8 mouse cellular contexts compared by ENCODE assay signal in the genomic region with DNA sequence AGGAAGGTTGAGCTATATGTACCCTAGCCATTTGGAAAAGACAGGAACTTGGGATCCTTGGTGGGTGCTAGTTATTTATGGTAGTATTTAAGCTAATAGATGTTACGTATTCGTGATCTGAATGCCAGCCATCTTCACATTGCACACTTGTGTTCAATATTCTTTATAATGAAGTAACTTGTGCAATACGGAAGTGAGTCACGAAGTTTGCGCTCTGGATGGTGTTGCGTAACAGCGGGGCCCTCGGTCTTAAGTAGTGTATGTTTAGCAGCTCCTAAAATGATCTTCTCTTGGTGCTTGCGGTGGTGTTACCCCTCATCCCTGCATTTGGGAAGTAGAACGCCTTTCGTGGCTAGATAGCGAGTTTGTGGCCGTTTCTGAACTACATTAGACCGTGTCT. TPM values are rescaled to one million over a fixed set of nuclear protein-coding genes. Genes with fewer than 3 reads are reported as not detected.
DNase-seq lines count a peak whose midpoint lies in the region; ATAC-seq and TF ChIP-seq lines count a peak whose summit lies in the region.

No protein-coding gene starts in this region.

- H3K4me2 ChIP-seq in embryonic facial prominence, embryonic 12.5 days (replicated peaks) = peak overlapping the region; percentile 95
- peak overlapping the region; percentile 90 for H3K4me2 ChIP-seq in limb, embryonic 15.5 days
- H3K4me2 ChIP-seq in midbrain, embryonic 16.5 days (ENCODE audit: low read length) = peak overlapping the region; percentile 99

- WGBS in embryonic facial prominence, embryonic 12.5 days = 37% methylated on average over 14 of the region's 14 CpGs
- 28% methylated on average over 14 of the region's 14 CpGs for WGBS in limb, embryonic 15.5 days
- 40% methylated on average over 14 of the region's 14 CpGs for WGBS in midbrain, embryonic 16.5 days

- peaks cover 67% of the 10 kb centered on the region for H3K4me1 ChIP-seq in E14TG2a.4 (replicated peaks; ENCODE audit: low read depth, low read length)
- peaks cover 13% of the 10 kb centered on the region; the same call in 1 of the 2 replicates for H3K4me1 ChIP-seq in embryonic facial prominence, embryonic 12.5 days
- H3K4me1 ChIP-seq in limb, embryonic 15.5 days = peaks cover 24% of the 10 kb centered on the region
- H3K4me1 ChIP-seq in midbrain, embryonic 16.5 days (ENCODE audit: control insufficient read depth, insufficient read depth, low read length) = peaks cover 19% of the 10 kb centered on the region

- H3K9me3 ChIP-seq in E14TG2a.4 (ENCODE audit: low read length) = no peaks in the 10 kb centered on the region
- H3K9me3 ChIP-seq in embryonic facial prominence, embryonic 12.5 days = no peaks in the 10 kb centered on the region
- H3K9me3 ChIP-seq in limb, embryonic 15.5 days = no peaks in the 10 kb centered on the region
- H3K9me3 ChIP-seq in midbrain, embryonic 16.5 days (replicated peaks; ENCODE audit: control insufficient read depth, low read length, poor library complexity, severe bottlenecking) = no peaks in the 10 kb centered on the region

- DNase-seq in 3T3-L1 (ENCODE audit: low read depth, low spot score) = peak; percentile 94
- no peak for DNase-seq in cerebellum, postnatal 14 days

- peak overlapping the region; percentile 88 for H3K4me3 ChIP-seq in E14TG2a.4 (replicated peaks; ENCODE audit: low read length)
- peak overlapping the region; percentile 83 for H3K4me3 ChIP-seq in embryonic facial prominence, embryonic 12.5 days
- peak overlapping the region; percentile 91 for H3K4me3 ChIP-seq in limb, embryonic 15.5 days
- H3K4me3 ChIP-seq in midbrain, embryonic 16.5 days (ENCODE audit: low read depth, low read length) = peak overlapping the region; percentile 74

- H3K9ac ChIP-seq in embryonic facial prominence, embryonic 12.5 days = peak overlapping the region; percentile 65
- peak overlapping the region; percentile 70 for H3K9ac ChIP-seq in limb, embryonic 15.5 days
- H3K9ac ChIP-seq in midbrain, embryonic 16.5 days (ENCODE audit: low read depth, low read length) = peak overlapping the region; percentile 73

- peaks cover 46% of the 10 kb centered on the region for H3K36me3 ChIP-seq in E14TG2a.4 (ENCODE audit: insufficient read depth, low read length)
- peaks cover 27% of the 10 kb centered on the region for H3K36me3 ChIP-seq in embryonic facial prominence, embryonic 12.5 days
- H3K36me3 ChIP-seq in limb, embryonic 15.5 days = peaks cover 20% of the 10 kb centered on the region
- H3K36me3 ChIP-seq in midbrain, embryonic 16.5 days (ENCODE audit: control insufficient read depth, insufficient read depth, low read length) = peaks cover 12% of the 10 kb centered on the region

- H3K27ac ChIP-seq in embryonic facial prominence, embryonic 12.5 days = no peak overlapping the region
- H3K27ac ChIP-seq in limb, embryonic 15.5 days = peak overlapping the region; percentile 67
- H3K27ac ChIP-seq in midbrain, embryonic 16.5 days (ENCODE audit: low read length) = no peak overlapping the region

- no peaks in the 10 kb centered on the region for H3K27me3 ChIP-seq in E14TG2a.4 (ENCODE audit: insufficient read depth, low read length)
- H3K27me3 ChIP-seq in embryonic facial prominence, embryonic 12.5 days = no peaks in the 10 kb centered on the region
- H3K27me3 ChIP-seq in limb, embryonic 15.5 days = no peaks in the 10 kb centered on the region
- no peaks in the 10 kb centered on the region for H3K27me3 ChIP-seq in midbrain, embryonic 16.5 days (ENCODE audit: control insufficient read depth, insufficient read depth, low read depth, low read length)

- no peak for TF ChIP-seq CTCF in E14TG2a.4 (conservative IDR thresholded peaks at IDR 0.05; ENCODE audit: low read length)

- ATAC-seq in embryonic facial prominence, embryonic 12.5 days (ENCODE audit: insufficient number of reproducible peaks, insufficient read depth, low FRiP score, low TSS enrichment) = no peak
- ATAC-seq in hematopoietic stem cell, adult 5-6 weeks (replicated peaks in 1 of 2; ENCODE audit: insufficient read depth in 1 of 2, low FRiP score in 2 of 2, low TSS enrichment in 1 of 2, low read depth in 1 of 2, poor library complexity in 2 of 2, severe bottlenecking in 2 of 2) = peak; percentile 34 to 46
- no peak for ATAC-seq in limb, embryonic 15.5 days (ENCODE audit: insufficient number of reproducible peaks, low FRiP score, low TSS enrichment, low read depth)
- ATAC-seq in midbrain, embryonic 16.5 days = no peak
- ATAC-seq in erythroid progenitor cell, adult 5-6 weeks (replicated peaks; ENCODE audit: low FRiP score, poor library complexity, severe bottlenecking) = no peak

RNA-seq across cellular contexts. Expression of a gene that starts 1.0 kb away (rescaled TPM):
- 103 and 107 TPM in 2 replicates for polyA plus RNA-seq in embryonic facial prominence, embryonic 12.5 days (2016; fragmentation: Nextera tagmentation; extraction: Ambion mirVana)
- 40.8 and 49.8 TPM in 2 replicates for total RNA-seq in hematopoietic stem cell, adult 5-6 weeks (2017)
- 140 and 142 TPM in 2 replicates for polyA plus RNA-seq in limb, embryonic 15.5 days (2015; fragmentation: Nextera tagmentation; extraction: Ambion mirVana)
- polyA plus RNA-seq in midbrain, embryonic 16.5 days (2015; fragmentation: Nextera tagmentation; extraction: Ambion mirVana) = 106 and 119 TPM in 2 replicates
- 51.1 and 55.5 TPM in 2 replicates for total RNA-seq in erythroid progenitor cell, adult 5-6 weeks (2015; ENCODE audit: low replicate concordance)
- 33.1 and 75.9 TPM in 2 replicates for total RNA-seq in erythroid progenitor cell, adult 5-6 weeks (2017; ENCODE audit: low replicate concordance)

RNA-seq across cellular contexts. Expression of a gene that starts 4.9 kb away (rescaled TPM):
- polyA plus RNA-seq in embryonic facial prominence, embryonic 12.5 days (2016; fragmentation: Nextera tagmentation; extraction: Ambion mirVana) = 0.65 and 0.88 TPM in 2 replicates
- 14.3 and 32.2 TPM in 2 replicates for total RNA-seq in hematopoietic stem cell, adult 5-6 weeks (2017)
- polyA plus RNA-seq in limb, embryonic 15.5 days (2015; fragmentation: Nextera tagmentation; extraction: Ambion mirVana) = 0.25 and 0.54 TPM in 2 replicates
- 0.68 and 0.70 TPM in 2 replicates for polyA plus RNA-seq in midbrain, embryonic 16.5 days (2015; fragmentation: Nextera tagmentation; extraction: Ambion mirVana)
- 82.5 and 87.6 TPM in 2 replicates for total RNA-seq in erythroid progenitor cell, adult 5-6 weeks (2015; ENCODE audit: low replicate concordance)
- 74.3 and 120 TPM in 2 replicates for total RNA-seq in erythroid progenitor cell, adult 5-6 weeks (2017; ENCODE audit: low replicate concordance)

RNA-seq across cellular contexts. Expression of a gene that starts 18.3 kb away (rescaled TPM):
- polyA plus RNA-seq in embryonic facial prominence, embryonic 12.5 days (2016; fragmentation: Nextera tagmentation; extraction: Ambion mirVana) = 2.2 and 3.5 TPM in 2 replicates
- total RNA-seq in hematopoietic stem cell, adult 5-6 weeks (2017) = 1.8 and 3.9 TPM in 2 replicates
- 1.1 and 1.4 TPM in 2 replicates for polyA plus RNA-seq in limb, embryonic 15.5 days (2015; fragmentation: Nextera tagmentation; extraction: Ambion mirVana)
- polyA plus RNA-seq in midbrain, embryonic 16.5 days (2015; fragmentation: Nextera tagmentation; extraction: Ambion mirVana) = 0.85 and 1.1 TPM in 2 replicates
- total RNA-seq in erythroid progenitor cell, adult 5-6 weeks (2015; ENCODE audit: low replicate concordance) = 6.3 and 8.3 TPM in 2 replicates
- total RNA-seq in erythroid progenitor cell, adult 5-6 weeks (2017; ENCODE audit: low replicate concordance) = 0.91 and 3.6 TPM in 2 replicates

RNA-seq across cellular contexts. Expression of a gene that starts 19.0 kb away (rescaled TPM):
- polyA plus RNA-seq in embryonic facial prominence, embryonic 12.5 days (2016; fragmentation: Nextera tagmentation; extraction: Ambion mirVana) = 122 and 130 TPM in 2 replicates
- 48.6 and 59.2 TPM in 2 replicates for total RNA-seq in hematopoietic stem cell, adult 5-6 weeks (2017)
- 90.4 and 90.9 TPM in 2 replicates for polyA plus RNA-seq in limb, embryonic 15.5 days (2015; fragmentation: Nextera tagmentation; extraction: Ambion mirVana)
- polyA plus RNA-seq in midbrain, embryonic 16.5 days (2015; fragmentation: Nextera tagmentation; extraction: Ambion mirVana) = 74.2 and 80.5 TPM in 2 replicates
- 103 and 123 TPM in 2 replicates for total RNA-seq in erythroid progenitor cell, adult 5-6 weeks (2015; ENCODE audit: low replicate concordance)
- 116 and 132 TPM in 2 replicates for total RNA-seq in erythroid progenitor cell, adult 5-6 weeks (2017; ENCODE audit: low replicate concordance)

RNA-seq across cellular contexts. Expression of a gene that starts 26.2 kb away (rescaled TPM):
- 0.40 and 0.43 TPM in 2 replicates for polyA plus RNA-seq in embryonic facial prominence, embryonic 12.5 days (2016; fragmentation: Nextera tagmentation; extraction: Ambion mirVana)
- total RNA-seq in hematopoietic stem cell, adult 5-6 weeks (2017) = 0.31 TPM in 1 of 2 replicates, not detected in the other
- polyA plus RNA-seq in limb, embryonic 15.5 days (2015; fragmentation: Nextera tagmentation; extraction: Ambion mirVana) = 0.56 and 0.62 TPM in 2 replicates
- 1.2 and 1.8 TPM in 2 replicates for polyA plus RNA-seq in midbrain, embryonic 16.5 days (2015; fragmentation: Nextera tagmentation; extraction: Ambion mirVana)
- not detected in 2 replicates for total RNA-seq in erythroid progenitor cell, adult 5-6 weeks (2015; ENCODE audit: low replicate concordance)
- total RNA-seq in erythroid progenitor cell, adult 5-6 weeks (2017; ENCODE audit: low replicate concordance) = not detected in 2 replicates

Comparison
In these comparisons a context has a peak if more than half of its experiments do, and no peak if none do; other contexts are left out.
1. ATAC-seq: peak in hematopoietic stem cell, adult 5-6 weeks (2 of 2); none in embryonic facial prominence, embryonic 12.5 days (single experiment), limb, embryonic 15.5 days (single experiment), midbrain, embryonic 16.5 days (single experiment) and erythroid progenitor cell, adult 5-6 weeks (single experiment).
2. Peak in every context shown above with its lines, with median percentiles within 50 percentile points of each other: H3K4me3 ChIP-seq, H3K4me2 ChIP-seq and H3K9ac ChIP-seq.